In genomic region chr13:30793616-30794015, GRCm38 (mm10) we compare ENCODE assay signal across 22 mouse cellular contexts. TPM values are rescaled to one million over a fixed set of nuclear protein-coding genes. Genes with fewer than 3 reads are reported as not detected.
DNase-seq lines count a peak whose midpoint lies in the region; ATAC-seq lines count a peak whose summit lies in the region.
"Had no signal": no experiment of that assay in that cellular context is flagged by ENCODE, and none has a peak within 500 bp of the region (broad histone marks: within the 10 kb centered on the region; RNA-seq: fewer than 3 reads in every experiment).

No protein-coding gene starts in this region.

- DNase-seq in adrenal gland, adult (ENCODE audit: inconsistent age in 2 of 2, low spot score in 1 of 2): peak; percentile 47 to 82
- no peak for DNase-seq in adrenal gland, postnatal 4 days (ENCODE audit: low spot score in 2 of 2)
- peak; percentile 15 for DNase-seq in urinary bladder, adult 2 months (ENCODE audit: low spot score)
- DNase-seq in urinary bladder, postnatal 10 days (ENCODE audit: low spot score): no peak
- DNase-seq in adrenal gland, postnatal 36 days: peak; percentile 69 to 73
- DNase-seq in frontal cortex, postnatal 25 days (ENCODE audit: low spot score in 2 of 2): no peak
- DNase-seq: cerebellum, adult 2 months; cerebellum, postnatal 25 days; embryo, embryonic 11 days; gastrocnemius, postnatal 10 days; kidney, adult 18-20 months; kidney, postnatal 36 days; right cerebral cortex, postnatal 25 days; spleen, adult 18-20 months; thymus, adult 18-20 months; thymus, postnatal 36 days had no signal

- ATAC-seq in erythroblast, adult 5-6 weeks (replicated peaks; ENCODE audit: low FRiP score, poor library complexity, severe bottlenecking): no peak
- ATAC-seq: forebrain, embryonic 15.5 days had no signal

RNA-seq across cellular contexts. Expression of gene Irf4, which starts 44.6 kb away (rescaled TPM):
- total RNA-seq in adrenal gland, postnatal 4 days (2021): 1 to 10 TPM in 1 of 2 experiments, under 1 TPM in 1; 0.90 to 1.5 TPM
- 2.3 TPM in 2 replicates for polyA plus RNA-seq in urinary bladder, adult 2 months (2012; rRNA removed)
- 10 to 100 TPM; 29.3 to 38.8 TPM for total RNA-seq in adrenal gland, postnatal 36 days (2021)
- total RNA-seq in erythroblast, adult 5-6 weeks (2015; ENCODE audit: low replicate concordance): 0.42 TPM in 1 of 2 replicates, not detected in the other
- total RNA-seq in erythroblast, adult 5-6 weeks (2017; ENCODE audit: low replicate concordance): 1.1 TPM in 2 replicates
- total RNA-seq: MEL had no signal
- polyA plus RNA-seq: forebrain, embryonic 10.5 days; midbrain, embryonic 10.5 days; neural tube, embryonic 11.5 days had no signal

Comparison
In these comparisons a context has a peak if more than half of its experiments do, and no peak if none do; other contexts are left out.
1. DNase-seq: peak in adrenal gland, adult (2 of 2), urinary bladder, adult 2 months (single experiment) and adrenal gland, postnatal 36 days (2 of 2); none in adrenal gland, postnatal 4 days (0 of 2), urinary bladder, postnatal 10 days (single experiment) and frontal cortex, postnatal 25 days (0 of 2).
2. RNA of gene Irf4, which starts 44.6 kb away (total RNA-seq): 29.3 to 38.8 TPM in adrenal gland, postnatal 36 days; 0.90 to 1.5 TPM in adrenal gland, postnatal 4 days and 0.42 to 1.1 TPM in erythroblast, adult 5-6 weeks; every median in the first group is over 10 times any median in the second.